Mouse (Mus musculus) limb, embryonic 10.5 days (tissue): ENCODE results near the gene Hif1an. TPM values are rescaled to one million over a fixed set of nuclear protein-coding genes. Genes with fewer than 3 reads are reported as not detected.
A peak's percentile ranks its signal among the peaks of the same experiment; 100 is the strongest.

Experiments used
- DNase-seq: peaks from one replicate; pipeline ENCODE4 v3.0.0-alpha.2; 2017; ENCODE audit warnings: low spot score
- H3K27ac ChIP-seq: fragments of 300-500 bp; sonication (generic); 2 replicates; pipeline ENCODE4 v1.5.1; 2016; ENCODE audit warnings: mild to moderate bottlenecking
- H3K27me3 ChIP-seq: fragments of 300-500 bp; sonication (generic); 2 replicates; pipeline ENCODE4 v1.6.1; 2016; ENCODE audit warnings: low read depth, mild to moderate bottlenecking; ENCODE audit not compliant: poor library complexity, severe bottlenecking
- H3K36me3 ChIP-seq: fragments of 300-500 bp; sonication (generic); 2 replicates; pipeline ENCODE4 v1.6.1; 2016; ENCODE audit warnings: mild to moderate bottlenecking, moderate library complexity
- H3K4me1 ChIP-seq: fragments of 300-500 bp; sonication (generic); 2 replicates; pipeline ENCODE4 v1.6.1; 2016
- H3K4me3 ChIP-seq: fragments of 300-500 bp; sonication (generic); 2 replicates; pipeline ENCODE4 v1.5.1; 2016; ENCODE audit warnings: mild to moderate bottlenecking, moderate library complexity
- H3K9me3 ChIP-seq: fragments of 300-500 bp; sonication (generic); replicated peaks from 2 replicates; pipeline ENCODE4 v1.6.1; 2016; ENCODE audit warnings: mild to moderate bottlenecking
- WGBS: fragments of 180-500 bp; shearing (Covaris S2); methylation state at CpG from one replicate; pipeline ENCODE4 v1.1.7; 2016; 5-methylcytosine and 5-hydroxymethylcytosine counted together
- polyA plus RNA-seq: library from polyadenylated mRNA; unstranded; fragments of >200 nt; fragmentation: Nextera tagmentation; extraction: Ambion mirVana; gene quantifications from 2 replicates; pipeline ENCODE4 v1.2.1, GENCODE M21; 2016

Gene Hif1an
- polyA plus RNA-seq, 1 experiment from 2014 or later, result 54.6 TPM

DNA sequence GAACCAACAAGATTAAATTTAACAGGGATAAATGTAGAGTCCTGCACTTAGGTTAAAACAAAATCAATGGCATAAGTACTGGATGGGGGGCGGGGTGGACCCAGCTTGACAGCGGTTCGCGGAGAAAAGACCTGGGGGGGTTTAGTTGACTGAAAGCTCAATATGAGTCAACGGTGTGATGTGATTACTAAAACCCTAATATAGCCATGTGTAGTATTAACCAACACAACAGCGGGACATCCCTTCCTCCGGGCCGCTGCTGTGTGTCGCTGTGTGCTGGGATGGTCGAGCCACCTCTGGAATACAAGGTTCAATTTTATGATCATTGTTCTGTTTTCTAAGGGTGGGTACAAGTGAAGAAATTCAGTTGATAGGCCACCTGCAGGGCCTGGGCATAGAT lies 19.5 kb downstream of the Hif1an start:
- H3K4me1 ChIP-seq, result 0 out of 2 replicates have a peak, but pooled peaks cover 3% of the 10 kb centered on the region
- H3K9me3 ChIP-seq, result no peaks in the 10 kb centered on the region
- no peak overlapping the region for H3K4me3 ChIP-seq
- no peak for DNase-seq
- 85% methylated on average over 10 of the region's 10 CpGs for WGBS
- H3K27me3 ChIP-seq, result peaks cover 40% of the 10 kb centered on the region
- H3K27ac ChIP-seq, result no peak overlapping the region
- no peaks in the 10 kb centered on the region for H3K36me3 ChIP-seq

DNA sequence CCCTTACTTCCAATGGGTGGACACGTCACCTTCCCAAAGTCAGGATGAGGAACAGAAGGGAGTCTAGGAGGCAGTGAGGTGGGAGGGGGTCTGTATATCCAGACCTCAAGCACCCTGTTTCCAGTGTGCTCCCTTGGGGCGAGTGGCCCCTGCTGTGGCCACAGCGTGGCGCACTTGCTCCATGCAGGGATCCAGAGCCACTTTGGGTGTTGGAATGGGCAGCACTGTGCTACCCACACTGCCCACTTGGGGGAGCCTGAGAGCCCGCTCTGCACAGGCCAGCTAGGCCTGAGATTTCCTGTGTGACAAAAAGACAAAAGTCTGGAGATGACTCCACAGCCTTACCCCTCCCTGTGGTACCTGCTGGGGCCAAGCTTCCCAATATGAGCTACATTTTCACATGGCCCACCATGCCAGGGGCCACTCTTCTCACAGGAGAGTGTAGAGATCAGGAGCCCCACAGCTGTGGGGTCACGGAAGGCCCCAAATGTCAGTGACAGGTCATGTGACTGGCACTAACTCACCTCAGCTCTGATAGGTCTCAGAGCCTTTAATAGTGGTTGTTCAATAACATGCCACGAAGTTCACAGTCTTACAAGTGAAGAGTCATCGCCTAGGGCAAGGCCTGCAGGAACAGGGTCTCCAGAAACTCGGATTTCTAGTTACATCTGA lies 20.1 kb downstream of the Hif1an start:
- H3K27ac ChIP-seq, result no peak overlapping the region
- no peaks in the 10 kb centered on the region for H3K9me3 ChIP-seq
- peaks cover 5% of the 10 kb centered on the region for H3K4me1 ChIP-seq
- no peaks in the 10 kb centered on the region for H3K36me3 ChIP-seq
- H3K27me3 ChIP-seq, result peaks cover 47% of the 10 kb centered on the region
- H3K4me3 ChIP-seq, result no peak overlapping the region
- WGBS, result 32% methylated on average over 9 of the region's 9 CpGs
- peak; percentile 97 for DNase-seq

DNA sequence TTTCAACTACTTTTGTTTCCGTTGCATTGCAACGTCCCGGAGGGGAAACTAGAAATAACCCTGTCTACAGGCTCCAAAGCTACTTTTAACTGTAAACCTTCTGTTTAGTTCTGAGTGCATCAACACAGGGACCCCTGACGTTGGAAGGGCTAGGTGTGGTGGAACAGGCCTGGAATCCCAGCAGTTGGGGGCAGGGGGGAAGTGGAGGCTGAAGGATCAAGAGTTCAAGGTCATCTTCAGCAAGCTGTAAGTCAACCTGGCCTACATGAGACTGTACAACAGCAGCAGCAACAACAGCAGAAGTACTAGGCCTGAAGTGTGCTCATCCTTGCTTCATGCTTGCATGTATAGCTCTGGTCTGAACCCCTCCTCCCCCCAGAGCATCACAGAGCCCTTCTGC lies 25.4 kb downstream of the Hif1an start:
- H3K36me3 ChIP-seq, result no peaks in the 10 kb centered on the region
- H3K4me1 ChIP-seq, result peaks cover 11% of the 10 kb centered on the region
- DNase-seq, result no peak
- no peak overlapping the region for H3K4me3 ChIP-seq
- H3K9me3 ChIP-seq, result no peaks in the 10 kb centered on the region
- WGBS, result 41% methylated on average over 4 of the region's 4 CpGs
- H3K27me3 ChIP-seq, result peaks cover 73% of the 10 kb centered on the region
- H3K27ac ChIP-seq, result no peak overlapping the region

GRCm38 (mm10) chr19:44589591-44590223 lies 27.1 kb downstream of the Hif1an start:
- WGBS, result 37% methylated on average over 7 of the region's 7 CpGs
- no peaks in the 10 kb centered on the region for H3K36me3 ChIP-seq
- H3K9me3 ChIP-seq, result no peaks in the 10 kb centered on the region
- H3K27me3 ChIP-seq, result peaks cover 56% of the 10 kb centered on the region
- no peak overlapping the region for H3K27ac ChIP-seq
- no peak for DNase-seq
- no peak overlapping the region for H3K4me3 ChIP-seq
- peaks cover 11% of the 10 kb centered on the region for H3K4me1 ChIP-seq

- H3K4me3 ChIP-seq, result no peak overlapping the region
- no peak for DNase-seq
- WGBS, result 92% methylated on average over 18 of the region's 18 CpGs
- no peak overlapping the region for H3K27ac ChIP-seq
- no peaks in the 10 kb centered on the region for H3K9me3 ChIP-seq
- no peaks in the 10 kb centered on the region for H3K36me3 ChIP-seq
- peaks cover 11% of the 10 kb centered on the region for H3K4me1 ChIP-seq
- peaks cover 45% of the 10 kb centered on the region for H3K27me3 ChIP-seq
These were observed 28.3 kb downstream of the Hif1an start for GRCm38 (mm10) chr19:44590992-44591391.

GRCm38 (mm10) chr19:44591638-44592037 lies 29.0 kb downstream of the Hif1an start:
- Histone ChIP-seq H3K4me1 (peaks cover 11% of the 10 kb centered on the region), H3K27ac (no peak overlapping the region), H3K27me3 (peaks cover 41% of the 10 kb centered on the region), H3K36me3 (no peaks in the 10 kb centered on the region), H3K4me3 (no peak overlapping the region), H3K9me3 (no peaks in the 10 kb centered on the region)
- no peak for DNase-seq
- 85% methylated on average over 6 of the region's 6 CpGs for WGBS

- H3K36me3 ChIP-seq, result no peaks in the 10 kb centered on the region
- no peak for DNase-seq
- WGBS, result 96% methylated on average over 14 of the region's 14 CpGs
- H3K4me3 ChIP-seq, result no peak overlapping the region
- H3K27me3 ChIP-seq, result peaks cover 28% of the 10 kb centered on the region
- no peaks in the 10 kb centered on the region for H3K9me3 ChIP-seq
- H3K27ac ChIP-seq, result no peak overlapping the region
- peaks cover 11% of the 10 kb centered on the region for H3K4me1 ChIP-seq
These were observed 31.5 kb downstream of the Hif1an start for GRCm38 (mm10) chr19:44594180-44594579.

DNA sequence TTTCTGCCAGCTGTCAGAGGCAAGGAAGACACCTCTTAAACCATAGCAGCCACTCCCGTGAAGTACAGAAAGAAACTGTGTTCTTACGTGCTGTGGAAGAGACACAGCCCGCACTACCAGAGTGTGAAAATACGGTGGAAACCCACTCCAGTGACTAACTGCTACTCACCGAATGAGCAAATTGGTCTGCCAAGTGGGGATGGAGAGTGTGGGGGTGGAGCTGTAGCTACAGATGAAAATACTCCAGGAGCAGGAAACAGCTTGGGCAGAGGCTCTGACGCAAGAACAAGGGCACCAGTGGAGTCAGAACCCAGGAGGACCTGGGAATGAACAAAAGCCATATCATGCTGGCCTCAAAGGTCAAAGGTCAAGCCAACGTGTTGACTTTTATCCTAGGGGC lies 55.5 kb downstream of the Hif1an start:
- DNase-seq, result no peak
- Histone ChIP-seq H3K4me3 (no peak overlapping the region), H3K27me3 (peaks cover 4% of the 10 kb centered on the region; the same call in 1 of the 2 replicates), H3K4me1 (peaks cover 4% of the 10 kb centered on the region), H3K36me3 (no peaks in the 10 kb centered on the region), H3K27ac (no peak overlapping the region), H3K9me3 (no peaks in the 10 kb centered on the region)
- 64% methylated on average over 7 of the region's 7 CpGs for WGBS

Other genes starting within 250 kb of the Hif1an start
- 0.08 and 0.11 TPM in 2 replicates for gene Scd4, start 229.8 kb upstream of the Hif1an start, polyA plus RNA-seq
- 15.9 and 16.6 TPM in 2 replicates for gene Scd1, start 155.0 kb upstream of the Hif1an start, polyA plus RNA-seq
- gene Wnt8b, start 69.4 kb upstream of the Hif1an start, polyA plus RNA-seq, result not detected in 2 replicates
- gene Sec31b, start 17.0 kb upstream of the Hif1an start, polyA plus RNA-seq, result 0.44 and 1.1 TPM in 2 replicates
- not detected in 2 replicates for gene Gm20538, start 10.0 kb upstream of the Hif1an start, polyA plus RNA-seq
- 664 and 683 TPM in 2 replicates for gene Ndufb8, start 7.4 kb upstream of the Hif1an start, polyA plus RNA-seq
- gene Pax2, start 193.2 kb downstream of the Hif1an start, polyA plus RNA-seq, result 0.05 and 0.20 TPM in 2 replicates